Mouse (Mus musculus) liver, postnatal 0 days (tissue): ENCODE results near the gene Mreg. TPM values are rescaled to one million over a fixed set of nuclear protein-coding genes. Genes with fewer than 3 reads are reported as not detected.

Experiments used
- ATAC-seq: fragments of 200-750 bp; cut with Nextera tagmentation; 2 replicates; pipeline ENCODE4 v1.8.0; 2017; ENCODE audit warnings: mild to moderate bottlenecking, moderate library complexity
- DNase-seq: peaks from one replicate; pipeline ENCODE4 v3.0.0-alpha.2; 2016
- H3K27ac ChIP-seq: fragments of 300-500 bp; sonication (generic); 2 replicates; pipeline ENCODE4 v1.5.1; 2014; ENCODE audit warnings: antibody characterized with exemption, moderate library complexity, mild to moderate bottlenecking, low read depth
- H3K27me3 ChIP-seq: fragments of 300-500 bp; sonication (generic); 2 replicates; pipeline ENCODE4 v1.6.1; 2014; ENCODE audit warnings: low read length, control low read depth, mixed read lengths; ENCODE audit not compliant: insufficient read depth
- H3K36me3 ChIP-seq: fragments of 300-500 bp; sonication (generic); replicated peaks from 2 replicates; pipeline ENCODE4 v1.6.1; 2014; ENCODE audit warnings: mild to moderate bottlenecking, control low read depth, low read length, moderate library complexity, mixed read lengths; ENCODE audit not compliant: insufficient read depth
- H3K4me1 ChIP-seq: fragments of 300-500 bp; sonication (generic); 2 replicates; pipeline ENCODE4 v1.6.1; 2014; ENCODE audit warnings: antibody characterized with exemption, mild to moderate bottlenecking, control low read depth; ENCODE audit not compliant: insufficient read depth
- H3K4me2 ChIP-seq: fragments of 300-500 bp; sonication (generic); 2 replicates; pipeline ENCODE4 v1.6.1; 2014; ENCODE audit warnings: low read depth, mild to moderate bottlenecking, low read length, moderate library complexity, mixed read lengths
- H3K4me3 ChIP-seq: fragments of 300-500 bp; sonication (generic); 2 replicates; pipeline ENCODE4 v1.5.1; 2014; ENCODE audit warnings: low read depth, low read length
- H3K9ac ChIP-seq: fragments of 300-500 bp; sonication (generic); replicated peaks from 2 replicates; pipeline ENCODE4 v1.6.1; 2014; ENCODE audit warnings: mild to moderate bottlenecking, moderate library complexity
- H3K9me3 ChIP-seq: fragments of 300-500 bp; sonication (generic); 2 replicates; pipeline ENCODE4 v1.6.1; 2016; ENCODE audit warnings: mild to moderate bottlenecking, control low read depth, low read length, mixed read lengths
- CTCF ChIP-seq: sonication (generic); IDR thresholded peaks from 2 replicates; pipeline ENCODE4 v1.5.1; 2016; ENCODE audit warnings: antibody characterized with exemption, low read depth
- EP300 ChIP-seq: IDR thresholded peaks from 2 replicates; pipeline ENCODE4 v1.6.1; 2016; ENCODE audit warnings: antibody characterized with exemption, low read depth, mild to moderate bottlenecking
- WGBS: fragments of 180-500 bp; shearing (Covaris S2); extraction: QIAGEN DNeasy Blood & Tissue Kit; methylation state at CpG from one replicate; pipeline ENCODE4 v1.1.7; 2014; ENCODE audit not compliant: insufficient replicate concordance; 5-methylcytosine and 5-hydroxymethylcytosine counted together
- polyA plus RNA-seq: library from polyadenylated mRNA; unstranded; fragments of >200 nt; fragmentation: Nextera tagmentation; extraction: Ambion mirVana; gene quantifications from 2 replicates; pipeline ENCODE4 v1.2.1, GENCODE M21; 2015

Gene Mreg
- polyA plus RNA-seq, 1 experiment from 2014 or later, result 10.0 TPM

GRCm38 (mm10) chr1:72173402-72174051, 38.6 kb downstream of the Mreg start:
- ATAC-seq, result peak; percentile 95
- no peak for TF ChIP-seq CTCF
- peak; percentile 40 for TF ChIP-seq EP300
- Histone ChIP-seq H3K4me1 (peaks cover 23% of the 10 kb centered on the region), H3K4me3 (no peak overlapping the region), H3K9ac (no peak overlapping the region), H3K27me3 (no peaks in the 10 kb centered on the region), H3K4me2 (0 out of 2 replicates have a peak overlapping the region, but pooled peaks have one; percentile 9), H3K36me3 (no peaks in the 10 kb centered on the region), H3K27ac (peak overlapping the region; percentile 88), H3K9me3 (no peaks in the 10 kb centered on the region)
- peak; percentile 30 for DNase-seq
- 44% methylated on average over 8 of the region's 8 CpGs for WGBS

GRCm38 (mm10) chr1:72172788-72173187, 39.3 kb downstream of the Mreg start:
- no peak overlapping the region for H3K4me3 ChIP-seq
- DNase-seq, result no peak
- WGBS, result 63% methylated on average over 8 of the region's 8 CpGs
- no peaks in the 10 kb centered on the region for H3K27me3 ChIP-seq
- no peaks in the 10 kb centered on the region for H3K9me3 ChIP-seq
- TF ChIP-seq CTCF, result no peak
- no peak for TF ChIP-seq EP300
- H3K4me2 ChIP-seq, result no peak overlapping the region
- H3K4me1 ChIP-seq, result peaks cover 23% of the 10 kb centered on the region
- peak overlapping the region; percentile 88 for H3K27ac ChIP-seq
- no peak overlapping the region for H3K9ac ChIP-seq
- ATAC-seq, result 0 out of 2 replicates have a peak, but pooled peaks have one; percentile 3
- no peaks in the 10 kb centered on the region for H3K36me3 ChIP-seq

GRCm38 (mm10) chr1:72171001-72171860, 40.9 kb downstream of the Mreg start:
- H3K27ac ChIP-seq, result no peak overlapping the region
- H3K9ac ChIP-seq, result no peak overlapping the region
- H3K4me3 ChIP-seq, result no peak overlapping the region
- H3K4me2 ChIP-seq, result no peak overlapping the region
- WGBS, result 65% methylated on average over 13 of the region's 13 CpGs
- H3K27me3 ChIP-seq, result no peaks in the 10 kb centered on the region
- H3K4me1 ChIP-seq, result peaks cover 17% of the 10 kb centered on the region
- TF ChIP-seq CTCF (no peak), EP300 (no peak)
- no peak for DNase-seq
- ATAC-seq, result no peak
- H3K36me3 ChIP-seq, result no peaks in the 10 kb centered on the region
- H3K9me3 ChIP-seq, result no peaks in the 10 kb centered on the region

- ATAC-seq (no peak), DNase-seq (no peak)
- Histone ChIP-seq H3K36me3 (no peaks in the 10 kb centered on the region), H3K4me3 (no peak overlapping the region), H3K4me2 (no peak overlapping the region), H3K4me1 (peaks cover 6% of the 10 kb centered on the region; the same call in 1 of the 2 replicates), H3K9me3 (no peaks in the 10 kb centered on the region), H3K9ac (no peak overlapping the region), H3K27me3 (no peaks in the 10 kb centered on the region), H3K27ac (no peak overlapping the region)
- WGBS, result 84% methylated on average over 10 of the region's 10 CpGs
- TF ChIP-seq EP300, result no peak
- TF ChIP-seq CTCF, result no peak
These were observed 45.1 kb downstream of the Mreg start for GRCm38 (mm10) chr1:72167024-72167423.

GRCm38 (mm10) chr1:72166468-72166814, 45.7 kb downstream of the Mreg start:
- no peak overlapping the region for H3K4me2 ChIP-seq
- H3K27ac ChIP-seq, result no peak overlapping the region
- H3K9me3 ChIP-seq, result no peaks in the 10 kb centered on the region
- TF ChIP-seq EP300 (no peak), CTCF (no peak)
- WGBS, result 86% methylated on average over 5 of the region's 5 CpGs
- H3K27me3 ChIP-seq, result no peaks in the 10 kb centered on the region
- no peak overlapping the region for H3K9ac ChIP-seq
- no peak overlapping the region for H3K4me3 ChIP-seq
- H3K4me1 ChIP-seq, result peaks cover 6% of the 10 kb centered on the region; the same call in 1 of the 2 replicates
- no peak for DNase-seq
- ATAC-seq, result no peak
- H3K36me3 ChIP-seq, result no peaks in the 10 kb centered on the region

- DNase-seq, result no peak
- no peak for ATAC-seq
- TF ChIP-seq EP300 (no peak), CTCF (no peak)
These were observed 46.2 kb downstream of the Mreg start for GRCm38 (mm10) chr1:72165723-72166467.

More at GRCm38 (mm10) chr1:72165723-72166467, 46.2 kb downstream of the Mreg start:
- Histone ChIP-seq H3K4me3 (no peak overlapping the region), H3K4me1 (0 out of 2 replicates have a peak, but pooled peaks cover 2% of the 10 kb centered on the region), H3K27me3 (no peaks in the 10 kb centered on the region), H3K9me3 (no peaks in the 10 kb centered on the region), H3K4me2 (no peak overlapping the region), H3K36me3 (no peaks in the 10 kb centered on the region), H3K9ac (no peak overlapping the region), H3K27ac (no peak overlapping the region)
- 87% methylated on average over 20 of the region's 20 CpGs for WGBS
